Mouse (Mus musculus) cerebellum, adult 18-20 months (tissue): ENCODE results near the gene Rhebl1.
"Not testable (repeated sequence)": the region's sequence is repeated elsewhere in the genome, so short reads cannot be mapped to it uniquely, and the experiment has no call there.

Source experiments
- DNase-seq, 2 experiments: peaks; one replicate each; pipeline ENCODE4 v3.0.0; 2021

Gene Rhebl1

DNA sequence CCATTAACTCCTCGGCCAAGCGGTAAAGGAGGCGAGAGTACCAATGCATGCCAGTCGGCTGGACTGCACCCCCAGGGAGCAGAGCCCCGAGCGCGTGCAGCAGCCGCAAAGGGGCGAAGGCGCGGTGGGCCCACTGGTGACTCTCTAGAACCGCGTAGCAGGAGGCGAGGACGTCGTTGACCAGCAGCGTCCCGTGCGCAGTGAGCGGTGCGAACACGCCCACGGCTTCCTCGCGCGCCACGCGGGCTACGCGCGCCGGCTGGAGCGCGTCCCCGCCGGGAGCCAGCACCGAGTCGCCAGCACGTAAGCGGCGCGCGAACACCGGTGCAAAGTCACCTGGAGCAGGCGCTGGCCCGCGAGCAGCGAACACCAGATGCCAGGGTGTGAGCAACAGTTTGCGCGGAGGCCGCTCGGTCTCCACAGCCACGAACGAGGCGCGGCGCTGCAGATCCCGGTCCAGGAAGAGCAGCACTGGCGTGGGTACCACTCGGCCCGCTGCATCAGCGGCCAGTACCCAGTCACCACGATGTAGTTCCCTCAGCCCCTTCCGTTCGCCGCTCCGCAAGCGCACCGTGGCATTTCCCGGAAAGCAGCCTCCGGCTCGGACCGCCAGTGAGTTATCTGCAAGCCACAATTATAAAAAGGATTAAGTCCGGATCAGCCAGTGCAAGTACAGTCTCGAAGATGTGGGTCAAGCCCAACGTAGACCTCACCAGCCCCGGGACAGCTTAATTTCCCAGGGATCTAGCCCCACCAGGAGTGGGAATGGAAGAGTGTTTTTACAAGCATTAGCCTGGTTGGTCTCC is at the start of gene Rhebl1:
Rhebl1 (minus strand) TSS at position 601 of the 806 bp plus-strand sequence.
- DNase-seq: peak; percentile 62

- no peak for DNase-seq
These were observed 48.8 kb upstream of the Rhebl1 start for GRCm38 (mm10) chr15:98943133-98943532.

- no peak for DNase-seq
These were observed 47.7 kb upstream of the Rhebl1 start for GRCm38 (mm10) chr15:98942081-98942480.

DNA sequence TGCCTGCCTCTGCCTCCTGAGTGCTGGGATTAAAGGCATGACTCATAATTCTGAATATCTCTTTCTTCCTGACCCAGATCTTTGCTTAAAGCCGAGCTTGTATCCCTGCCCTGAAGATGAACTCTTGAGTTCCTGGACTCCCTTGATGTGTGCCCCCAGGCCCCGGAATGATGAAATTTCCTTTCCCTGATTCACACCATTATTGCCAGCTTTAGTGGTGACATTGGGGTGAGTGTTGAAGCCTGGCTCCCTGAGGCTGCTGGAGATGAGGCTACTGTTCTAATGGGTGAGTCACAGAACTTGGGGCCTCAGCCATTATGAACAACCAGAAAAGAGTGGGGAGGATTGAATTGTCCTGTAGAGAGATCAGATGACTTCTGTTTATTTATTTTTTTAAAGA is 47.2 kb upstream of the Rhebl1 start:
- no peak for DNase-seq

DNA sequence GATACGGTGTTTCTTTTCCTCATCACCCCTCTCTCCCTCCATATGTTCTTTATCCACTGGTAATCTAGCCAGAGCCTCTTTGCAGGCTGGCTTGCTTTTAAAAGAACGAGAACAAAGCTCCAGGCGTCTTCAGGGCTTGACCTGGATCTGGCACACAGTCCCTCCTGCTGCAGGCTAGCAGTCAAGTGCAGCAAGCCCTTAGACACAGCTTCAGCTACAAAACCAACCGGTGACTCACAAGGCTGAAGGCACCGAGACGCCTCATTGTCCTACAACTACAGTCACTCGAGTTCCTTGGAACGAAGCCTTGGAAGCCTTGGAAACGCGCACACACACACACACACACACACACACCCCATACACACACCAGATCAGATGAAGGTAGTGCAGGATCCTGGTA is 46.5 kb upstream of the Rhebl1 start:
- DNase-seq: peak; percentile 48 to 51

DNA sequence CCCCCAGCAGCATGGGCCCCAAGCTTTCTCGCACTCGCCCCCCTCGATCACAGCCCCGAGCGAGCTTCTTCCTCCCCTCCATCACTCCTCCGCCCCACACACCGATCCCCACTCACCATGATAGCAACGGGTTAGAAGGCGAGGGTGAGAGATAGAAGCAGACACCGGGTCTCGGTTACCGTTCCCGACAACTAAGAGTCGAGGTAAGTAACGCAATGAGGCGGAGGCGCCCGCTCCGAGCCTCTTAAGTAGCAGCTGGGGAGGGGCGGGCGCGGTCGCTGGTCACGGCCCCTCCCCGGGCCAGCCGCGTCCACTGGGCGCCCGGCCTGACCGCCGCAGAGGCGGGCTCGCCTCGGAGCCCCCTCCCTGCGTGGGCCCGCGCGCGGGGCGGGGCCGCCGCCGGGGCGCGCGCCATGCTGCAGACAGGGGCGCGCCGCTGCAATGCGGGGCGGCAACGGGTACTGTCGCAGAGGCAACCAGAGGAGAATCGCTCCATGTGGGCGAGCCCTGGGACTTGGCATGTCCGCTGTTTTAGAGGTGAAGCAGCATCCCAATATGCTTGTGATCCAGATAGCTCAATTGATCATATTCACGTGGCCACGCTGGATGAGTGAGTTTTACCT is 40.0 kb upstream of the Rhebl1 start, which contains the start of gene Tuba1b:
Tuba1b (minus strand) TSS at position 349 of the 623 bp plus-strand sequence.
- peak; percentile 89 to 96 for DNase-seq

DNA sequence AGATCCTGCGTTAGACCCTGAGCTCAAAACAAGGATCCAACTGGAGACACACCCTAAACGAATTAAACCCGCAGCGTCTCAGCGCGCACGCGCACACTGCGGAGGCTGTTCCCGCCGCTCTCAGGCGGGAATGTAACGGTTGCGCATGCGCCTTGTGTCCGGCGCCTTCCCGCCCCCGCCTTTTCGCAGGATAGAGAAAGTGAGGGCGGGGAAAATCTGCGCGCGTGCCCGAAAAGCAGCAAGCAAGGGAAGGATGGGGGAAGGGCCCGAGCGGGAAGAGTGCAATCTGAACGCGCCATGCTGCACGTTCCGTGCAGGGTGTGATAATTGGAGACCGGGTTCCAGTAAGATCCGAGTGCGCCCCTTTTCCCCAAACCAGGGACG is 39.5 kb upstream of the Rhebl1 start:
- peak; percentile 97 to 99 for DNase-seq

DNA sequence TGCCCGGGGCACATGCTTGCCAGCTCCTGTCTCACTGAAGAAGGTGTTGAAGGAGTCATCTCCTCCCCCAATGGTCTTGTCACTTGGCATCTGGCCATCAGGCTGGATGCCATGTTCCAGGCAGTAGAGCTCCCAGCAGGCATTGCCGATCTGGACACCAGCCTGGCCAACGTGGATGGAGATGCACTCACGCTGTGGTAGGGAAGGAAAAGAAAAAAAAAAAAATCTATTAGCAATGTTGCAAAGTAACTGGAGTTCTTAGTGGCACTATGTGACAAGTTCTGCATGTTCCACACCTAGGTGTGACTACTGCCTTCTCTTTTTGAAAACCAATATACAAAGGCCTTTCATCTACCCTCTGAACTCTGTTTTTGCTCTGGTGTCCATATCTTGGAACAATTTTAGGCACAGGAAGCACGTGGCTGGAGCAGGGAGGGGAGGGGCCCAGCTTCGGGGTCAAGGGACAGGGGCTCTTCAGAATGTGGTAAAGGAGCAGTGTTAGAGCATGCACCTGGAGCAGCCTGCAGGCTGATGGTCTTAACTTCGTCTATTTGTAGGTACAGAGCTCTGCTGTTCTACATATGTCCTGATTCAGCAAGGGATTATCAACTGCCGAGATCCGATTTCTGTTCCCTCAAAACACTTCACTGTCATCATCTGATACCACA is 38.8 kb upstream of the Rhebl1 start:
- DNase-seq: peak; percentile 43 to 57

- no peak for DNase-seq
These were observed 36.7 kb upstream of the Rhebl1 start for GRCm38 (mm10) chr15:98930998-98931397.

- no peak for DNase-seq
These were observed 35.8 kb upstream of the Rhebl1 start for GRCm38 (mm10) chr15:98930017-98930734.

DNA sequence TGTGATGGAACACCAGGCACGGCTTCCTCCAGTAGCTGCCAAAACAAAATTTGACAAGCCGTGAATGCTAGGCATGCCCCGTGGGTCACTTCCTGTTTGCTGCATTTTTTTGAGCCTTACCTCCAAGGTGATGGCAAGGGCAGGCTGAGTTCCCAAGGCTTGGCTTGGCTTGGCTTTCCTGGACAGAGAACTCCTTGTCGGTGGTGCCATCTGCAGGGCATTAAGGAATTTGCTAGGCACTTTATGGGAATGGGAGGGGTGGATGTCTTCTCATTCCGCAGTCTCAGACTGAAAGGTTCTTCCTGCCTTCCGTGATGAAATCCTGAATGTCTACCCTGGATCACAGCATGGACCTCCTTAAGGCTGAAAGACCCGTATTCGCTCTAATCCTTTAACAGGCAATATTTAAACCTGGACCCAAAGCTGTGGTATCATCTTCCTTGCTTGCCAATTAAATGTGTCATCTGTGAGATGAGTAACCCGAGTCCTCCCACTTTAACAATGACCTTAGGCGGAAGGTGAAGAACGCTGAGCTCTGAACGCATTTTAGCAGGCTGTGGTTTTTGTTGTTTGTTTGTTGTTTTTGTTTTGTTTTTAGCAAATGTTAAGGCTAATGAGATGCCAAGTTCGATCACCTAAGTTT is 34.4 kb upstream of the Rhebl1 start:
- peak; percentile 85 to 91 for DNase-seq

GRCm38 (mm10) chr15:98927566-98927965 is 33.2 kb upstream of the Rhebl1 start:
- no peak for DNase-seq

DNA sequence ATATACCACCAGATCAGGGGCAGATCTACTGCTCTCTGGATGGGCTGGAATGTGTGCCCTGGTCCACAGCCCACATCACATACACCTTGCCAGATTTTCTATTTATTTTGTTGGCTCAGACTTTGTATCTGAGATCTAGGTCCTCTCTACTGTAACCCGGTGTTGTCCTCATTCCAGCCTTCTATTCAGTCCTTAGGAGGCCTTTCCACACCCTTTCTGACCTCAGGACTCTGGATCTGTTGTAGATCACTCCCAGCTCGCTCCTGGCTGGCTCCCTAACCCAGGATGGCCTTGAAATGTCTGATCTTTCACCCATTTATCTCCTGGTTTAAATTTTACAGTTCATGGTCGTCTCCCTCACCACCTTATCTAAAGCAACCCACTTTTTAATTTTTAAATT is 30.3 kb upstream of the Rhebl1 start:
- DNase-seq: no peak

GRCm38 (mm10) chr15:98923031-98923537 is 28.7 kb upstream of the Rhebl1 start:
- no peak for DNase-seq

DNA sequence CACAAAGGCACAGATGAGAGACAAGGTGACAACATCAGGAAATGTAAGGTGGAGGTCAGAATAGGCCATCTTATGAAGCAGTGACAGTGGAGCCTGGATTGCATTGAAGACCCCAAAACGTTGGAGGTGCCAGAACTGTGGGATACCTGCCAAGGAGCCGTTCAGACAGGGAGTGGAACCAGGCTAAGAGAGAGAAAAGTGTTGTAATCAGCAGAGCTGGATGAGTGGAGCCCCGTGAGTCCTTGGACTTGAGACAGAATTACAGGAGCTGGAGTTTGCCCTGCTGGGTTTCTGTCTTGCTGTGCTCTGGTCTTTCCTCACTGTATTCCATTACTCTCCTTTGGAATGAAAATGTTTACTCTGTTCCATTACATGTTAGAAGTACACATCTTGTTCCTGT is 28.2 kb upstream of the Rhebl1 start:
- no peak for DNase-seq

DNA sequence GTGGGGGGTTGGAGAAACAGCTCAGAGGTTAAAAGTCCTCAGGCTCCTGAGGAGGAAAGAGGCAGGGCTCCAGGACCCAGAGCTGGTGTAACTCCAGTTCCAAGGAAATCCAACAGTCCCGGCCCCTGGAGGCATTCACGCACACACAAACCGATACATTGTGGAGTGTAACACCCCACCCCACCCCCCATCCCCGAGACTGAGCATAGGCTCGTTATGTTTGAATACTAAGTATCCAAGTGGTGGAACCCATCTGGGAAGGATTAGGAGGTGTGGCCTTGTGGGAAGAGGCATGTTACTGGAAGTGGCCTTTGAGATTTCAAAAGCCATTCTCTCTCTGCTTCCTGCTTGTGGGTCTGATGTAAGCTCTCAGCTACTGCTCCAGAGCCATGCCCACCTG is 27.2 kb upstream of the Rhebl1 start:
- no peak for DNase-seq

GRCm38 (mm10) chr15:98918499-98918895 is 24.2 kb upstream of the Rhebl1 start:
- DNase-seq: not testable (repeated sequence)

GRCm38 (mm10) chr15:98917538-98918498 is 23.5 kb upstream of the Rhebl1 start, which contains the start of gene Lmbr1l:
Lmbr1l (minus strand) TSS chr15:98918231.
- peak; percentile 98 to 100 for DNase-seq

- DNase-seq: peak in 1 of 2 experiments; percentile 13
These were observed 22.8 kb upstream of the Rhebl1 start for GRCm38 (mm10) chr15:98917091-98917490.

- DNase-seq: no peak
These were observed 21.7 kb upstream of the Rhebl1 start for GRCm38 (mm10) chr15:98916016-98916415.

GRCm38 (mm10) chr15:98914903-98915302 is 20.6 kb upstream of the Rhebl1 start:
- DNase-seq: no peak
